Mouse (Mus musculus): ENCODE results near the gene Abtb1.

The Abtb1 gene

GRCm38 (mm10) chr6:88803051-88803450, 38.7 kb downstream of the Abtb1 start:
- no peak for DNase-seq (ENCODE audit: low read depth)

- DNase-seq (ENCODE audit: low read depth): no peak
Observed at GRCm38 (mm10) chr6:88800735-88801134, 41.0 kb downstream of the Abtb1 start.

GRCm38 (mm10) chr6:88800191-88800590, 41.6 kb downstream of the Abtb1 start:
- no peak for DNase-seq (ENCODE audit: low read depth)

GRCm38 (mm10) chr6:88794561-88794971, 47.2 kb downstream of the Abtb1 start:
- DNase-seq (ENCODE audit: low read depth): no peak

GRCm38 (mm10) chr6:88793872-88794271, 47.9 kb downstream of the Abtb1 start:
- DNase-seq (ENCODE audit: low read depth): no peak

- no peak for DNase-seq (ENCODE audit: low read depth)
Observed at GRCm38 (mm10) chr6:88793243-88793642, 48.5 kb downstream of the Abtb1 start.

GRCm38 (mm10) chr6:88792147-88792691, 49.6 kb downstream of the Abtb1 start:
- no peak for DNase-seq (ENCODE audit: low read depth)

- DNase-seq (ENCODE audit: low read depth): no peak
Observed at GRCm38 (mm10) chr6:88791299-88791698, 50.5 kb downstream of the Abtb1 start.

- no peak for DNase-seq (ENCODE audit: low read depth)
Observed at GRCm38 (mm10) chr6:88788219-88788618, 53.6 kb downstream of the Abtb1 start.

GRCm38 (mm10) chr6:88787496-88787895, 54.3 kb downstream of the Abtb1 start:
- DNase-seq (ENCODE audit: low read depth): no peak

- DNase-seq (ENCODE audit: low read depth): no peak
Observed at GRCm38 (mm10) chr6:88786732-88787445, 54.9 kb downstream of the Abtb1 start.
